Mouse (Mus musculus): Measurements from ENCODE around the gene Col2a1. TPM values are rescaled to one million over a fixed set of nuclear protein-coding genes. Genes with fewer than 3 reads are reported as not detected.

Gene Col2a1
- total RNA-seq, 2 experiments from 2014 or later, result 0.62 to 0.84 TPM

- DNase-seq, result peak in 1 of 2 experiments; percentile 47
- intact Hi-C loops (cut with DNase I), result no loop called here
Observed at GRCm38 (mm10) chr15:98002991-98003821, 1.3 kb downstream of the Col2a1 start.

- intact Hi-C loops (cut with DNase I), result no loop called here
- DNase-seq, result peak in 1 of 2 experiments; percentile 21
Observed at GRCm38 (mm10) chr15:98002113-98002990, 2.1 kb downstream of the Col2a1 start.

DNA sequence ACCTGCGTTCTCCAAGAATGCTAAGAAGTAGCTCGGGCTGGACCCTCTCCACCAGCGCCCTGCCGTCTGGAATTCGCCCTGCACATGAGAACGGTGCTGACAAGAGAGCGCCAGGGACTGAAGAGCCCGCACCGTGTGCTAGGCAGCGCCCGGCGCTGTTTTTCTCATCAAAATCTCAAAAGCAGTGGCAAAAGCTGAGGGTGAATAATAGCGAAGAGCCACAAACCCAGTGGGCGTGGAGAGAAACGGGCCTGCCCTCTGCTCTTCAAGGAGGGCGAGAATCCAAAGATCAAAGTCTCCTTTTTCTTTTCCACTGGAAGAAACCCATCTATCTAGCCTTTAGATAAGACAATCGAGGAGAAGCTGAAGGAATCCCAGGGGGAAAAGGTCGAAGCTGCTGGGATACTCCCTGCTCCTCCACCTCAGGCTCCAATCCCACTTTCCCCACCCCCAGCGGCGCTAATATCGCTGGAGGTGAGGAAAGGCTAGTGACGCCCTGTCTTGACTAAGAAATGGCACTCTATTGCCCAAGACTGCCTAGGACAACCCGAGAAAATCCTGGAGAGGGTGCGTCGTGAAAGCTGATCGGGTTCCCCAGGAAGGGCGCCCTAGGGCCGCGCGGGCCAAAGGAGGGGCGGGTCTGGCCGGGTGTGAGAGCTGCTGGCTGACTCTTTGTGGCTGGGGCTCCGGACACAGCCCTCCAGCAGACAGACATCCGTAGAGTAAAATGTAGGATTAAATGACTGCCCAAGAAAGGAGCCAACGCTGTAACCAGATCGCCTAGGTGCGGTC lies 3.0 kb downstream of the Col2a1 start:
- peak in 1 of 2 experiments; percentile 45 for DNase-seq
- intact Hi-C loops (cut with DNase I), result no loop called here

DNA sequence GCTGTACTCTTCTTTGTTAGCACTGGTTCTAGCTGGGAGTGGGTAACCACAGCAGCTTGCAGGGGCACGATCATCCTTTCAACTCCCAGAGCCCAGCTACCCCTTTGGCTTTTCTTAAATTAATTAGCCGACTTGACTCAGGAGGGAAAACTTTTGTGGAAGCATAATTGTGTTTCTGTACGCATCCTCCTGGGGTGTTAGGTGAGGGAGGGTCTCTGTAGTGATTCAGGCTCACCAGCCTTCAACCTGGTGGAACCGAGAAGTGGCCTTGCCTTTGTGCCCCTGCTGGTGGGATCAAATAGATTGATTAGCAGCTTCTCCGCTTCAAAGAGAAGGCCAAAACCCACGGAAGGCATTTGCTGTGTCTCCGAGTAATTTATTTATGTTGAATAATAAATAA lies 4.5 kb downstream of the Col2a1 start:
- intact Hi-C loops (cut with DNase I), result no loop called here
- no peak for DNase-seq

DNA sequence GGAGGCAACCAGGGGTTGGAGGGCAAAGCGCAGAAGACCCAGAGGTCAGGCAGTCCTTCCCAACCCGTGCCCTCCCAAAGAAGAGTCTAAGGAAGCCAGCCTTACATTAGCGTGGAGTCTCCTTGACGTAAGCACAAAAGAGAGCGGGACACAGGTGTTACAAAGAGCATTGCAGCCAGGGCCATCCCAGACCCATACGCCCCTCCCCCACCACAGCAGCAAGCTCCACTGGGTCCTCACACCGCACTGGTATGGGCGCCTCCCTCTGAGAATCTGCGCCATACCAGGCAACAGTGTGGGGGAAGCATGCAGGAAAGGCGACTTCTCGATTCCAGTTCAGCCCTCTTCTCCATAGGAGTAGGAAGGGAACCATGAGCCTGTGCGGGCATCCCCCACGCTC lies 4.9 kb downstream of the Col2a1 start:
- intact Hi-C loops (cut with DNase I), result no loop called here

GRCm38 (mm10) chr15:97996716-97997256 lies 7.7 kb downstream of the Col2a1 start:
- DNase-seq, result peak; percentile 44 to 51
- intact Hi-C loops (cut with DNase I), result no loop called here

More for the DNA sequence above, 4.9 kb downstream of the Col2a1 start:
- DNase-seq, result no peak

DNA sequence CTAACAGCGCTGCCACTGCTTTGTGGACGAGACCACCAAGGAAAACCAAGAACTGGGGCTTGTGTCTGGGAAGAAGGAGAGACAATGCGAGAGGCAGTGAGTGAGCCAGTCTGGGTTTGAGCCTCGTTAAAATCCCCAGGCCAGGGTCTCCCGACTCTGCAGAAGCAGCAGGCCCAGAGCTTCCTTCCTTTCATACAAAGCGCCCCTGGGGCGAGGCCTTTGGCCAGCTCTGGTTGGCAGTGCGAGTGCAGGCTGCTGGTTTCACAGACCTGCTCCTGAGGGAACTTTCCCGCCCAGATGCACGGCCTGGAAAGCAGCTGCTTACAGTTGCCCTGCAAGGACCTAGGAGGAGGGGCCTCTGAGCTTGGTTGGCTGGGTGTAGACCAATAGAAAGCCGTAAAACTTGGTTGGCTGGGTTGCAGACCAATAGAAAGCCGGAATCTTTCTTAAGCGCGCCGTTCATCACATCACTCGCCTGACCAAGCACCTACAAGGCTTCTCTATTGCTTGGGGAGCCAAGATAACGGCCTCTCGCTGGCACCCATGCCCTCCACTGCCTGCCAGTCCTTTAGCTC lies 11.7 kb downstream of the Col2a1 start:
- DNase-seq, result peak; percentile 86 to 88
- intact Hi-C loops (cut with DNase I), result no loop called here

DNA sequence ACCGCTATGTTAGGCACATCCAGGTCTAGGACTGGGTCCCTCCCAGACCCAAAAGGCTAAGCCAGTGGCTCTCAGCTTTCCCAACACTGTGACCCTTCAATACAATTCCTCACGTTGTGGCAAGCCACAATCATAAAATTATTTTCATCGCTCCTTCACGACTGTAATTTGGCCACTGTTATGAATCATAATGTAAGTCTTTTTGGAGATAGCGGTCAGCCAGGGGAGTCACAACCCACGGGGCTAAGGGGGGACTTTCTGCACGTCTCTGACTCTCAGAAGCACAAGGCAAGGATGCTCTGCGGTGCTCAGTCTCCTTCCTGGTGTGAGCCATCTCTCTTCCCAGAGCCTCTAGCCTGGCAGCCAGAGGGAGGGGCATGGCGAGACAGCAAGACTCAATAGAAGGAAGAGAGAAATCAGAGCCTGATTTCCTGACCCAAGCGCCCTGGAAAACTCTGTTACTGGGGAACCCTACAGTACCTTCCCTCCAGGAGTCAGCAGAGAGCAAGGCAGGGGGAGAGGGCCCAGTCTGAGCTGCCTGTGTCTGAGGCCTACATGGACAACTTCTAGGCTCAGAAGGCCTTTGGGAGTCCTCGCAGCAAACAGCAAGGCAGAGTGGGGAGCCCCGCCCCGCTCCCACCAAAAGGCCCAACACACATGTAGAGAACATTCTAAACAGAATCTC lies 12.3 kb downstream of the Col2a1 start:
- intact Hi-C loops (cut with DNase I), result no loop called here
- DNase-seq, result no peak

DNA sequence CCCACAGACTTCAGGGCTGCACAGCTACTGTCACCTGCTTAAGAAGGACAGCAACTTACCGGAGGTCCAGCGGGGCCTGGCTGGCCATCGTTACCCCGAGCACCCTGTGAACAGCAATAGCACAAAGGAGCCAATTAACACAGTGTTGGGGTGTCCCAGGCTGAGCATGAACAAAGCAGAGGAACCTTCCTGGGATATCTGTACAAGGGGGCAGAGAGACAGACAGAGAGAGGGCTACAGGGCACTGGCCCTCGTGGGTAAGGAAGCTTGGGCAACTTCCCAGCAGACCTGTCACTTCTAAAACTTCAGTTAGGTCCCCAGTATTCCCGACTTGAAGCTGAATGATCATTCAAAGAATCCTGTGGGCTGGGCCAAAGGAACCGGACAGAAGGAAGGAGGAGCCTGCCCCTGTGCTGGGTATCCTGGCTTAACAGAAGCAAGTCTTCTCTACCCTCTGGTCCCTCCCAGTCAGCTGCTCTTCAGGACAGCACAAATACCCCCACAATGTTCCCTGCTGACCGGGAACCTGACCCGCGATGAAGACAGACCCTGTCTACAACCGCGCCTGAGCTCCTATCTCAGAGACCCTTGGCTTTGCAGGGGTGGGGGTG lies 13.1 kb downstream of the Col2a1 start:
- intact Hi-C loops (cut with DNase I), result no loop called here
- no peak for DNase-seq

- no peak for DNase-seq
- intact Hi-C loops (cut with DNase I), result no loop called here
Observed at GRCm38 (mm10) chr15:97990721-97991120, 13.8 kb downstream of the Col2a1 start.

GRCm38 (mm10) chr15:97990124-97990523 lies 14.4 kb downstream of the Col2a1 start:
- intact Hi-C loops (cut with DNase I), result no loop called here
- no peak for DNase-seq

DNA sequence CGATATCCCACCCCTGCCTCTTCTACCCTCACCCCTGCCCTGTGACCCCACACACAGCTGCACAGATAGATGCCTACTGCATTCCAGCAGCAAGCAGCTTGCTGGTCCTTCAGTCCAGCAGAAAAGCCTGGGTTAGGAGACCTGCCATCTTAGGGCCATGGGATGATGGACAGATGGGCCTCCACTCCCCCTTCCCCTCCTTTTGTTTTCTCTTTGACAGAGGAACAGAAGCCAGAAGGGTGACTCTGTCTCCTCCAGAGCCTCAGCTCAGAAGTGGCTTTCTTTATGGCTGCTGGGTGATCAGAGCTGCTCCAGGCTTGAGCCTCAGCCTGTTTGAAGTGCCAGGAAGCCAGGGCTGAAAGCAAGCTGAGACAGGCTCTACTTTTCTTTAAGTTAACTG lies 15.0 kb downstream of the Col2a1 start:
- intact Hi-C loops (cut with DNase I), result no loop called here
- DNase-seq, result no peak

DNA sequence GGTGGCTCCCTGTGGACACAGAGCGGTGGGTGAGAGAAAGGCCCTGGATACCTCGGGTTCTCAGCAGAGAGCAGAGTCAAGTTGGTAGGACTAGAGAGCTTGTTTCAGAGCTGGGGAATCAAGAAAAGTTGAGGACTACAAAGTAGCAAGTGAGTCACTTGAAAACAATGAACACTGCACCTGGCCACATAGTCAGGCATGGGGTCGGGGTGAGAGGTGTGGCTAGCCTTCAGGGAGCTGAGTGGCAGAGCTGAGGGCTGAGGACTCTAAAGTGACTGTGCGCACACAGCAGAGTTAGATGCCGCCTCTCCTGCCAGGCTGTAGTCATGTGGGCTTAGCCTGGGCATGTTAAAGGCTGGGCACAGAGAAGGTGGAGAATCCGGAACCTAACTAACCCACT lies 22.9 kb downstream of the Col2a1 start:
- intact Hi-C loops (cut with DNase I), result no loop called here
- no peak for DNase-seq

DNA sequence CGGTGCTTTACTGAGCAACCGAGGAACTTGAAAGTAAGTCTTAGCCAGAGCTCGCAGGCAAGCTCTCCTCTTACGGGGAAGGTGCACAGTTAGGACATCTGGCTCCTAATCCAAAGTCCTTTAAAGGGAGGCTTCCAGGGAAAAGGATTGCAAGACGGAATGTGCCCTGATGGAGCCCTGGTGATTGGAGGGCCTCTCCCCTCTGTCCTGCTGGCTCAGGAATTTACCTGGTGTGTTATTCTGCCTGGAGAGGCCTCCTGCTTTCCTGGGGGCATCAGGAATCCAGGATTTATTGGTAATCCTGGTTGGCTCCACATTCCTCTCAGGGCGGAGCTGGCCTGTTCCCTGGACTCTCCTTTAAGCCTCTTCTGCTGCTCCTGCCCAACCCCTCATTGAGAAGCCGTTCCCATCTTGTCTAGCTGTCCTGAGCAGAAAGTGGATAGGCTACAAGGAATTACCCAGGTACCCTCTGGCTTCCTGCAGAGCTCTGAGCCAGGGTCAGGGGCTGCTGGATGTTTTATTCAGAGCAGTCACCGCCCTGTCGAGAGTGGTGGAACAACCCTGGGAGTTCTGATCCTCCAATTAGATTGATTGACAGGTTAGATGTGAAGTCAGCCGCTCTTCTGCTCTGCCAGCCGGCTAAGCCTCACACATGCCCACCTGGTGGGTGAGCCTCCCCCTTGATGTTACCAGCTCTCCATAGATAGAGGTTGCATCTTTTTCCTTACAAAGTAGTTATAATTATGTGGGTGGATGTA lies 31.1 kb downstream of the Col2a1 start:
- intact Hi-C loops (cut with DNase I), result no loop called here
- DNase-seq, result no peak

GRCm38 (mm10) chr15:97972580-97972979 lies 31.9 kb downstream of the Col2a1 start:
- intact Hi-C loops (cut with DNase I), result no loop called here
- no peak for DNase-seq

- intact Hi-C loops (cut with DNase I), result no loop called here
- DNase-seq, result peak in 1 of 2 experiments; percentile 32
Observed at GRCm38 (mm10) chr15:97970299-97970698, 34.2 kb downstream of the Col2a1 start.

GRCm38 (mm10) chr15:97965311-97966045 lies 39.0 kb downstream of the Col2a1 start:
- intact Hi-C loops (cut with DNase I), result loop anchor here (5.0 kb wide), 1 partner anchor 192 kb away; no protein-coding TSS in a partner anchor
- no peak for DNase-seq

DNA sequence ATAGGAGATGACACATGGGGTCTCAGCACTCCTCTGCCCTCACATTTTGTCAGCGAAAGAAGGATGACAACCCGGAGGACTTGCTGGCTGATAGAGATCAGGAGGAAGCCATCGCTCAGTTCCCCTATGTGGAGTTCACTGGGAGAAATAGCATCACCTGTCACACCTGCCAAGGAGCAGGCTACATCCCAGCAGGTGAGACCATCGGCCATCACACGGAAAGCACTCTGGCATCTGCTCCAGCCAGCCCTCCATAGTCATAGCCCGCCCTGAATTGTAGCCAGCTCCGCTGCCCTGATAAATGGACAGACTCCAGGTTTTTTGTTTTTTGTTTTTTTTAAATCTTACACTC lies 39.7 kb downstream of the Col2a1 start:
- peak in 1 of 2 experiments; percentile 18 for DNase-seq
- intact Hi-C loops (cut with DNase I), result loop anchor here (5.0 kb wide), 1 partner anchor 192 kb away; no protein-coding TSS in a partner anchor

Measured in heart, postnatal 10 days (tissue).